Mouse (Mus musculus) cerebellum, postnatal 25 days (tissue): Measurements from ENCODE around the gene Hsdl1.

Source experiments
- DNase-seq, 2 experiments: peaks; one replicate each; pipeline ENCODE4 v3.0.0; 2021; ENCODE audit warnings: mixed read lengths in 2 of 2

Gene Hsdl1

GRCm38 (mm10) chr8:119574437-119575365 lies at the start of gene Hsdl1, which contains the start of gene Dnaaf1:
Gene Hsdl1 (minus strand): TSS chr8:119575183.
Gene Dnaaf1 (plus strand): TSS chr8:119575235.
- peak; percentile 98 to 99 for DNase-seq

GRCm38 (mm10) chr8:119623744-119624143 lies 48.8 kb upstream of the Hsdl1 start:
- no peak for DNase-seq

GRCm38 (mm10) chr8:119623061-119623460 lies 48.1 kb upstream of the Hsdl1 start:
- no peak for DNase-seq

GRCm38 (mm10) chr8:119622555-119622954 lies 47.6 kb upstream of the Hsdl1 start:
- DNase-seq: no peak

DNA sequence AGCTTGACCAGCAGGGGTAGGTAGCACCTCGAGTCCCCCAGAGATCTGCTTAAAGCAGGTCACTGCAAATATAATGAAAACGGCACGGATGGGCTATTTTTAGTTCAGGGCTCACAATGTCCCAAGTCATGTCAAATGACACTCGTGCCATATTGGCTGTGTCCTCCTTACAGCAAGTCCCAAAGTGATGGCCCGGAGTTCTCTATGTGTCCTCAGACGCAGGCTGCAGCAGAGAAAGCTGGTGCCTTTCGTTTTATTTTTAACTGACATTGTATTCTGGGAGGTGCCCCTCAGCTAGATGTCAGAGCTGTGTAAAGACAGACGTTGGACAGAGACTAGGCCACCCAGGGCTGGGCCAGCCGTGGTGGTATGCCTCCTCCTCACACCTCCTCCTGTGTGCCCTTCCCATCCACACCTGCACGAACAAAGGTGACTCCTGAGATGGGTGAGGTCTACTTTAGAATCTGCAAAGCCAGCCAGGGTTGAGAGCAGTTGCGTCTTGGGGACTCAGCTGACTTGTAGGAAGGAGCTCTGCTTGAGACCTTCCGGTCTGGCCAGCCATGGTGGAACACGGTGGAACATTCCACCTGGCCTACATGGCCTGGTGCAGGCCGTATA lies 46.0 kb upstream of the Hsdl1 start:
- no peak for DNase-seq

- no peak for DNase-seq
Observed at GRCm38 (mm10) chr8:119620116-119620840, 45.3 kb upstream of the Hsdl1 start.

- no peak for DNase-seq
Observed at GRCm38 (mm10) chr8:119618887-119619286, 43.9 kb upstream of the Hsdl1 start.

GRCm38 (mm10) chr8:119617586-119617985 lies 42.6 kb upstream of the Hsdl1 start:
- no peak for DNase-seq

- no peak for DNase-seq
Observed at GRCm38 (mm10) chr8:119616811-119617210, 41.8 kb upstream of the Hsdl1 start.

DNA sequence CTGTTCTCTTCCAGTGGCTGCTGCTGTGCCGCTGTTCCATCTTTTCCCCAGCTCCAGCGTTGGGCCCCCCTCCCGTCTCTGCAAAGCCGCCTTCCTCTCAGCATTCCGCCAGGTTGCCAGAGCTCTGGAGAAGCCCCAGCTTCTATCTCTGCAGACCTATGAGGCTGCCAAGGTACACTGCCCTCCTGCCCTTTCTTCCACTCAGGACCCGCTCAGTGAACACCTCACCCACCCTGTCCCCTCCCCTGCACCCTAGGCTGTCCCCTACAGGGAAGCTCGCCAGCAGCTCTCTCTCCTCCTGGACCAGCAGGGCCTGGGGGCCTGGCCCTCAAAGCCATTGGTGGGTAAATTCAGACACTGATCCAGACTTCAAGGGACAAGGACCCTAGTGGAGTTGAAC lies 41.4 kb upstream of the Hsdl1 start:
- DNase-seq: no peak

GRCm38 (mm10) chr8:119615096-119615495 lies 40.1 kb upstream of the Hsdl1 start:
- DNase-seq: no peak

DNA sequence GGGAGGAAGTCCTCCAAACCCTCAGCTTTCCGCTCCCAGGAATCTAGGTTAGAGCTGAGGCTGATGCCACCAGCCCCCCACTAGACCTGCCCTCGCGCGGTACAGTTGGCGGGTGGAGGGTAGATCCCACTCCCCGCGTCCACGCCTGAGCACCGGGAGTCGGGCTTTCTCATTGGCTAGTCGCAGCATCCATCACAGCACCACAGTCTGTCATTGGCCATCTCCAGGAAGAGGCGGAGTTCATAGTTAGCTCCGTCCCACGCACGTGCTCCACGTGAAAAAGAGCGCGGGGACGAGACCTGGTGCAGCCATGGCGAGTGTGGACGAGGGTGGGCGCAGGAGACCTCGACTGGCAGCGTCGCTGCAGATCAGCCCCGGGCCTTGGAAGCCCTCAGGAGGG lies 37.5 kb upstream of the Hsdl1 start, which contains the start of gene Adad2:
Gene Adad2, plus strand, starts transcription at position 277 of the 400 bp plus-strand sequence.
- DNase-seq: no peak

DNA sequence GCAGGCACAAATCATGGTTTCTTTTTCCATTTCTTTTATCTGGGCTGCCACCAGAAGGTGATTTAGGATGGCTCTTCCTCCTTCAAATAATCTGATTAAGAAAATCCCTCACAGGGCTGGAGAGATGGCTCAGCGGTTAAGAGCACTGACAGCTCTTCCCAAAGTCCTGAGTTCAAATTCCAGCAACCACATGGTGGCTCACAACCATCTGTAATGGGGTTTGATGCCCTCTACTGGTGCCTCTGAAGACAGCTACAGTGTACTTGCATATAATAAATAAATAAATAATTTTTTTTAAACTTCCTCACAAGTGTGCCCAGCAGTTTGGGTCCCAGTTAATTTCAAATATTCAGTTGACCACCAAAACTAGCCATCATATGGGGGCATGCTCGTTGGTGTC lies 31.2 kb upstream of the Hsdl1 start:
- no peak for DNase-seq

DNA sequence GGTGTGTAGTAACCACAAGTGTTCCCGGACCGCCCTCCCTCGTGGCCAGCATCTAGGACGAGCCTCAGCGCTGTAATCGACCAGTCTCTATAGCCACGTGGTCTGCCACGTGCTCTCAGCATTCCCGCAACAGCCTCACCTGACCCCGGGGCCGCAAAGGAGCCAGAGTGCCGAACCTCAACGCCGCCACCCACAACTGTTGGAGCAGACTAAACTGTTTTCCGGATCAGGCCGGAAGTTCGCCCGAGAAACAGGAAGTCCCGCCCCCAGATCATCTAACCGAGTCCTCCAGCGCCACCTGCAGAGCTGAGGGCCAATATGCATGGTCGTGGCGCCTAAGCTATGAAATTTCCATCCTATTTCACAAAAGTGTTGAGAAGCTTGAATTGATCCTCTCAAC lies 30.0 kb upstream of the Hsdl1 start, which contains the start of gene Taf1c:
Gene Taf1c, minus strand, starts transcription at position 227 of the 400 bp plus-strand sequence.
- DNase-seq: peak; percentile 93 to 97

- no peak for DNase-seq
Observed at GRCm38 (mm10) chr8:119604398-119604803, 29.4 kb upstream of the Hsdl1 start.

- DNase-seq: no peak
Observed at GRCm38 (mm10) chr8:119603771-119604170, 28.8 kb upstream of the Hsdl1 start.

GRCm38 (mm10) chr8:119591456-119591855 lies 16.5 kb upstream of the Hsdl1 start:
- DNase-seq: no peak

DNA sequence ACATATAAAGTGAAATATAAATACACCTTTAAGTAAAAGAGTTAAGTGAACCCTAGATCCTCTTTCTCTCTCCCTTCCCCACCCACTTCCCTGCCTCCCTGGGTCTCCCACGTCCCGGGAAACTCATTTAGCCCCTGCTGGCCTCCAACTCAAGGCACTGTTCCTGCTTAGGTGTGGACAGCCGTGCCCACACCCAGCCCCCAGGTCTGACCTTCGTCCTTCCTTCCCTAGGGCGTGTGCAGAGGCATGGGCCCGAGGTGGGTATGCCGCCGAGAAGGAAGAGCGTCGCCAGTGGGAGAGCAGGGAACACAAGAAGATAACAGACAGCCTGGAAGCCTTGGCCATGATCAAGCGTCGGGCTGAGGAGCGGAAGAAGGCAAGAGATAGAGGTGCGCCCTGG lies 15.4 kb upstream of the Hsdl1 start:
- DNase-seq: no peak

GRCm38 (mm10) chr8:119588844-119589243 lies 13.9 kb upstream of the Hsdl1 start:
- DNase-seq: no peak

DNA sequence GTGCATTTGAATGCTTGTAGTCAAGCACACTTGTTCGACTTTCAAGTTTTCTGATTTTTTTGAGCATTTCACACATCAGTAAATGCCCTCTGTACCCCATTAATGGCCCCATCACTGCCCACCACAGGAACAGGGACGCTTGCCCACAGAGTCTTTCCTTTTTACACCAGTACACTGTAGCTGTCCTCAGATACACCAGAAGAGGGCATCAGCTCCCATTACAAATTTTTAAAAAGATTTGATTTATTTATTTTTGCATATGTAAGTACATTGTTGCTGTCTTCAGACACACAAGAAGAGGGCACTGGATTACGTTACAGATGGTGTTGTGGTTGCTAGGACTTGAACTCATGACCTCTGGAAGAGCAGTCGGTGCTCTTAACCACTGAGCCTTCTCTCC lies 13.3 kb upstream of the Hsdl1 start:
- no peak for DNase-seq

DNA sequence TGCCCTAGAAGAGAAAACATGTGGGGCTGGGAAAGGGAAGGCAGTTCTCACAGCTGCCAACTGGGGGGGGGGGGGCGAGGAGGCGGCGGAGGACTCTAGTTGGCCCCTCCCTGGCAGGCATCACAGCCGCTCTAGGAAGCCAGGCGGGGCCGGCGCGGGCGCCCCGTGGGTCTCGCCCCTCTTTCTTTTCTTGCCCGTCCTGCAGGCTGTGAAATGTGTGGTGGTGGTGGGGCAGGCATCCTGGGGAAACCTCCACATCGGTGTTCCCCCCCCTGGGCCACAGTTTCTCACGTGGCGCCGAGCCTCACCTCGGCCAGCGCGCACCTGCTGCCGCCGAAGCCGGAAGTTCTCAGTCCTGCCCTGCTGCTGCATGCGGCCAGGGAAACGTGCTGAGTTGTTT lies 10.9 kb upstream of the Hsdl1 start:
- no peak for DNase-seq

GRCm38 (mm10) chr8:119580441-119581161 lies 5.6 kb upstream of the Hsdl1 start:
- DNase-seq: no peak

DNA sequence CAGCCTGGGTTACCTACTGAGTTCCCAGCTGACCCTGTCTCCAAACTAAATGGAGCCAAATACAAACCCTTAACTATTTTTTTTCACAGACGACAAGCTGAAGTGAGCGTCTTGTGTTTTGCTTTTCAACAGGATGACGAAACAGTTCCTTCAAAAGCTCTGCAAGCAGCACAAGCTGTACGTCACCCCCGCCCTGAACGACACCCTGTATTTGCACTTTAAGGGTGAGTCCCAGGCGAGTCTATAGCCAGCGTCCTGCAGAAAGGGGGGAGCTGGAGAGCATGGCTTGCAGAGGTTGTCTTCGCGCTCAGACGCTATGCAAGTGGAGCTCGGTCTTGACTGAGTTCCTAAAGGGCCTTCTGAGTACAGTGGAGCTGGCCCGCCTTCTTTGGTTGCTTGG lies 4.1 kb upstream of the Hsdl1 start:
- DNase-seq: no peak
